Mouse (Mus musculus): ENCODE data around the gene Diras1. TPM values are rescaled to one million over a fixed set of nuclear protein-coding genes. Genes with fewer than 3 reads are reported as not detected.

Diras1 gene
- total RNA-seq, 2 experiments from 2014 or later, result 2.8 to 3.4 TPM

GRCm38 (mm10) chr10:80972071-80972987, 53.1 kb downstream of the Diras1 start:
- DNase-seq, result peak; percentile 80

- DNase-seq, result peak; percentile 69
These were observed 53.9 kb downstream of the Diras1 start for GRCm38 (mm10) chr10:80971533-80971932.

GRCm38 (mm10) chr10:80970159-80970558, 55.3 kb downstream of the Diras1 start:
- DNase-seq, result no peak

Other genes starting within 250 kb of the Diras1 start
- gene Sf3a2, start 227.5 kb downstream of the Diras1 start, total RNA-seq (2021), result 10 to 100 TPM; 45.2 to 50.5 TPM
- 10 to 100 TPM; 50.0 to 63.2 TPM for gene Plekhj1, start 227.0 kb downstream of the Diras1 start, total RNA-seq (2021)
- under 1 TPM; 0.57 to 0.79 TPM for gene Amh, start 220.4 kb downstream of the Diras1 start, total RNA-seq (2021)
- 10 to 100 TPM in 1 of 2 experiments, 1 to 10 TPM in 1; 9.8 to 24.0 TPM for gene Jsrp1, start 212.2 kb downstream of the Diras1 start, total RNA-seq (2021)
- gene Oaz1, start 199.0 kb downstream of the Diras1 start, total RNA-seq (2021), result 100 to 1,000 TPM; 700 to 820 TPM
- 1 to 10 TPM in 1 of 2 experiments, under 1 TPM in 1; 0.99 to 1.5 TPM for gene Lingo3, start 181.6 kb downstream of the Diras1 start, total RNA-seq (2021)
- gene Lsm7, start 170.5 kb downstream of the Diras1 start, total RNA-seq (2021), result 10 to 100 TPM; 35.3 to 37.8 TPM
- gene Sppl2b, start 170.4 kb downstream of the Diras1 start, total RNA-seq (2021), result 10 to 100 TPM; 25.3 to 39.8 TPM
- gene Tmprss9, start 153.8 kb downstream of the Diras1 start, total RNA-seq (2021), result under 1 TPM; 0.09 to 0.12 TPM
- 100 to 1,000 TPM; 271 to 285 TPM for gene Timm13, start 124.7 kb downstream of the Diras1 start, total RNA-seq (2021)
- gene Lmnb2, start 107.4 kb downstream of the Diras1 start, total RNA-seq (2021), result 10 to 100 TPM; 14.5 to 16.5 TPM
- gene Gadd45b, start 95.6 kb downstream of the Diras1 start, total RNA-seq (2021), result 10 to 100 TPM; 11.7 to 44.5 TPM
- 1 to 10 TPM; 5.4 to 6.4 TPM for gene Gng7, start 10.7 kb downstream of the Diras1 start, total RNA-seq (2021)
- 10 to 100 TPM; 28.5 to 32.8 TPM for gene Slc39a3, start 11.8 kb upstream of the Diras1 start, total RNA-seq (2021)
- gene Sgta, start 34.5 kb upstream of the Diras1 start, total RNA-seq (2021), result 100 to 1,000 TPM; 190 to 191 TPM
- gene Thop1, start 44.4 kb upstream of the Diras1 start, total RNA-seq (2021), result 10 to 100 TPM; 31.8 to 42.4 TPM
- gene Creb3l3, start 73.2 kb upstream of the Diras1 start, total RNA-seq (2021), result 10 to 100 TPM; 18.1 to 42.6 TPM
- gene Map2k2, start 80.3 kb upstream of the Diras1 start, total RNA-seq (2021), result 100 to 1,000 TPM; 151 to 161 TPM
- gene Zbtb7a, start 109.6 kb upstream of the Diras1 start, total RNA-seq (2021), result 10 to 100 TPM; 61.1 to 66.6 TPM
- gene Pias4, start 142.3 kb upstream of the Diras1 start, total RNA-seq (2021), result 10 to 100 TPM; 25.8 to 26.5 TPM
- 1,000 to 10,000 TPM; 1,466 to 1,521 TPM for gene Eef2, start 151.0 kb upstream of the Diras1 start, total RNA-seq (2021)
- gene Dapk3, start 157.3 kb upstream of the Diras1 start, total RNA-seq (2021), result 10 to 100 TPM; 55.3 to 55.6 TPM
- gene 4930442H23Rik, start 158.2 kb upstream of the Diras1 start, total RNA-seq (2021), result not detected
- gene Nmrk2, start 176.4 kb upstream of the Diras1 start, total RNA-seq (2021), result 1 to 10 TPM in 1 of 2 experiments, under 1 TPM in 1; 0.15 to 4.9 TPM
- 1 to 10 TPM; 2.5 to 4.6 TPM for gene Atcay, start 205.2 kb upstream of the Diras1 start, total RNA-seq (2021)
- 10 to 100 TPM in 1 of 2 experiments, 1 to 10 TPM in 1; 7.4 to 11.9 TPM for gene Zfr2, start 207.5 kb upstream of the Diras1 start, total RNA-seq (2021)
- 1 to 10 TPM; 1.8 to 2.1 TPM for gene Matk, start 227.3 kb upstream of the Diras1 start, total RNA-seq (2021)
- 100 to 1,000 TPM; 109 to 111 TPM for gene Mrpl54, start 241.3 kb upstream of the Diras1 start, total RNA-seq (2021)
- 10 to 100 TPM; 79.8 to 83.8 TPM for gene Apba3, start 241.3 kb upstream of the Diras1 start, total RNA-seq (2021)

Data from adrenal gland, postnatal 10 days (tissue).